Mouse (Mus musculus) CH12.LX (cell line): Measurements from ENCODE around the gene Dennd2d. TPM values are rescaled to one million over a fixed set of nuclear protein-coding genes. Genes with fewer than 3 reads are reported as not detected.

Experiments used
- DNase-seq: peaks from one replicate; pipeline ENCODE4 v3.0.0-alpha.2; 2013; ENCODE audit errors: extremely low read depth
- H3K27ac ChIP-seq: 2 replicates; pipeline ENCODE4 v1.5.1; 2012; ENCODE audit warnings: low read depth, mild to moderate bottlenecking, control low read depth, moderate library complexity; ENCODE audit not compliant: insufficient read depth
- H3K27me3 ChIP-seq: replicated peaks from 2 replicates; pipeline ENCODE3; 2012; ENCODE audit warnings: inconsistent platforms
- H3K36me3 ChIP-seq, 2 experiments: replicated peaks in 1 of 2; 2 replicates each; pipeline versions ENCODE3 to v1.6.1; 2012; ENCODE audit warnings: inconsistent platforms in 1 of 2, low read length in 1 of 2, mild to moderate bottlenecking in 1 of 2, mixed read lengths in 1 of 2, moderate library complexity in 1 of 2; ENCODE audit not compliant: control insufficient read depth in 1 of 2, insufficient read depth in 1 of 2
- H3K4me1 ChIP-seq, 2 experiments: 2 replicates each; pipeline ENCODE4 v1.6.1; 2012; ENCODE audit warnings: inconsistent platforms in 1 of 2, moderate library complexity in 1 of 2; ENCODE audit not compliant: insufficient read depth in 2 of 2, control insufficient read depth in 1 of 2
- H3K4me2 ChIP-seq: 2 replicates; pipeline ENCODE4 v1.6.1; 2012; ENCODE audit warnings: low read depth, mild to moderate bottlenecking, control low read depth; ENCODE audit not compliant: poor library complexity, insufficient read depth, severe bottlenecking
- H3K4me3 ChIP-seq, 3 experiments: fragments of 150-350 bp in 1 of 3; sonication (generic) in 1 of 3; replicated peaks in 1 of 3; 2 replicates each; pipeline versions ENCODE3 to v1.5.1; 2011 to 2012; ENCODE audit warnings: low read depth in 2 of 3, low read length in 2 of 3, mild to moderate bottlenecking in 2 of 3, moderate library complexity in 2 of 3, control low read depth in 1 of 3, improper control_type of control experiment in 1 of 3, inconsistent platforms in 1 of 3, mixed read lengths in 1 of 3; ENCODE audit not compliant: poor library complexity in 1 of 3
- H3K79me2 ChIP-seq: replicated peaks from 2 replicates; pipeline ENCODE4 v1.6.1; 2012; ENCODE audit warnings: mild to moderate bottlenecking, moderate library complexity; ENCODE audit not compliant: control insufficient read depth, poor library complexity, insufficient read depth, severe bottlenecking; ENCODE audit errors: extremely low read depth
- H3K9ac ChIP-seq: 2 replicates; pipeline ENCODE4 v1.6.1; 2012; ENCODE audit warnings: low read depth, mild to moderate bottlenecking, control low read depth, moderate library complexity; ENCODE audit not compliant: insufficient read depth
- H3K9me3 ChIP-seq: replicated peaks from 2 replicates; pipeline ENCODE3; 2012; ENCODE audit warnings: low read length, inconsistent platforms, mixed read lengths
- CHD2 ChIP-seq: IDR thresholded peaks from 2 replicates; pipeline ENCODE4 v1.6.1; 2011; ENCODE audit warnings: low read length, improper control_type of control experiment
- CTCF ChIP-seq, 2 experiments: IDR thresholded peaks in 1 of 2; conservative IDR thresholded peaks in 1 of 2; 2 replicates each; pipeline ENCODE4 v1.5.1; 2011 to 2012; ENCODE audit warnings: low read depth in 2 of 2, low read length in 2 of 2, improper control_type of control experiment in 1 of 2, inconsistent platforms in 1 of 2, mild to moderate bottlenecking in 1 of 2, moderate library complexity in 1 of 2
- E2F4 ChIP-seq: IDR thresholded peaks from 2 replicates; pipeline ENCODE4 v1.6.1; 2011; ENCODE audit warnings: low read depth, low read length, improper control_type of control experiment; ENCODE audit not compliant: insufficient replicate concordance
- ELF1 ChIP-seq: IDR thresholded peaks from 2 replicates; pipeline ENCODE4 v1.6.1; 2014; ENCODE audit warnings: low read depth, mild to moderate bottlenecking, inconsistent platforms, low read length, improper control_type of control experiment
- HCFC1 ChIP-seq: IDR thresholded peaks from 2 replicates; pipeline ENCODE4 v1.6.1; 2012; ENCODE audit warnings: low read depth, mild to moderate bottlenecking, inconsistent platforms, low read length, improper control_type of control experiment
- IRF4 ChIP-seq: IDR thresholded peaks from 2 replicates; pipeline ENCODE4 v1.6.1; 2014; ENCODE audit warnings: low read depth, mild to moderate bottlenecking, inconsistent platforms, low read length, improper control_type of control experiment
- KAT2A ChIP-seq: IDR thresholded peaks from 2 replicates; pipeline ENCODE4 v1.6.1; 2012; ENCODE audit warnings: low read length, improper control_type of control experiment, inconsistent platforms; ENCODE audit not compliant: insufficient replicate concordance
- MAFK ChIP-seq: IDR thresholded peaks from 2 replicates; pipeline ENCODE4 v1.6.1; 2011; ENCODE audit warnings: low read length, improper control_type of control experiment; ENCODE audit not compliant: insufficient replicate concordance
- MAX ChIP-seq: IDR thresholded peaks from 2 replicates; pipeline ENCODE4 v1.6.1; 2011; ENCODE audit warnings: low read length, improper control_type of control experiment
- MAZ ChIP-seq: IDR thresholded peaks from 2 replicates; pipeline ENCODE4 v1.6.1; 2012; ENCODE audit warnings: low read depth, mild to moderate bottlenecking, inconsistent platforms, low read length, improper control_type of control experiment, moderate library complexity
- MEF2A ChIP-seq: IDR thresholded peaks from 2 replicates; pipeline ENCODE4 v1.6.1; 2014; ENCODE audit warnings: low read depth, mild to moderate bottlenecking, inconsistent platforms, low read length, improper control_type of control experiment, borderline replicate concordance
- MYC ChIP-seq: IDR thresholded peaks from 2 replicates; pipeline ENCODE4 v1.6.1; 2011; ENCODE audit warnings: low read depth, mild to moderate bottlenecking, improper control_type of control experiment, low read length
- NRF1 ChIP-seq: IDR thresholded peaks from 2 replicates; pipeline ENCODE4 v1.6.1; 2014; ENCODE audit warnings: low read depth, mild to moderate bottlenecking, inconsistent platforms, low read length, improper control_type of control experiment, moderate library complexity
- RAD21 ChIP-seq: IDR thresholded peaks from 2 replicates; pipeline ENCODE4 v1.6.1; 2011; ENCODE audit warnings: low read depth, mild to moderate bottlenecking, low read length, improper control_type of control experiment, moderate library complexity
- RCOR1 ChIP-seq: conservative IDR thresholded peaks from 2 replicates; pipeline ENCODE4 v1.6.1; 2012; ENCODE audit warnings: low read depth, mild to moderate bottlenecking, inconsistent platforms, low read length, improper control_type of control experiment
- SIN3A ChIP-seq: IDR thresholded peaks from 2 replicates; pipeline ENCODE4 v1.6.1; 2012; ENCODE audit warnings: low read length, improper control_type of control experiment, inconsistent platforms
- SMC3 ChIP-seq: IDR thresholded peaks from 2 replicates; pipeline ENCODE4 v1.6.1; 2011; ENCODE audit warnings: low read depth, low read length, improper control_type of control experiment
- TBP ChIP-seq: conservative IDR thresholded peaks from 2 replicates; pipeline ENCODE4 v1.6.1; 2011; ENCODE audit warnings: low read depth, low read length, improper control_type of control experiment
- TCF12 ChIP-seq: IDR thresholded peaks from 2 replicates; pipeline ENCODE4 v1.6.1; 2014; ENCODE audit warnings: low read depth, mild to moderate bottlenecking, inconsistent platforms, low read length, improper control_type of control experiment
- UBTF ChIP-seq: IDR thresholded peaks from 2 replicates; pipeline ENCODE4 v1.6.1; 2012; ENCODE audit warnings: low read depth, mild to moderate bottlenecking, inconsistent platforms, low read length, improper control_type of control experiment, moderate library complexity
- USF1 ChIP-seq: IDR thresholded peaks from 2 replicates; pipeline ENCODE4 v1.6.1; 2014; ENCODE audit warnings: low read depth, mild to moderate bottlenecking, inconsistent platforms, low read length, improper control_type of control experiment
- USF2 ChIP-seq: conservative IDR thresholded peaks from 2 replicates; pipeline ENCODE4 v1.6.1; 2011; ENCODE audit warnings: low read depth, low read length, improper control_type of control experiment
- ZC3H11A ChIP-seq: IDR thresholded peaks from 2 replicates; pipeline ENCODE4 v1.6.1; 2012; ENCODE audit warnings: low read depth, mild to moderate bottlenecking, inconsistent platforms, low read length, improper control_type of control experiment
- ZKSCAN1 ChIP-seq: IDR thresholded peaks from 2 replicates; pipeline ENCODE4 v1.6.1; 2012; ENCODE audit warnings: low read depth, inconsistent platforms, low read length, improper control_type of control experiment, borderline replicate concordance
- ZMIZ1 ChIP-seq: IDR thresholded peaks from 2 replicates; pipeline ENCODE4 v1.6.1; 2012; ENCODE audit warnings: low read depth, mild to moderate bottlenecking, inconsistent platforms, low read length, improper control_type of control experiment
- ZNF384 ChIP-seq: IDR thresholded peaks from 2 replicates; pipeline ENCODE4 v1.6.1; 2012; ENCODE audit warnings: low read depth, low read length, improper control_type of control experiment, inconsistent platforms
- dilution Hi-C: fragments of 300-500 bp; cut with MboI; formaldehyde crosslinking; loops from 2 replicates; pipeline ENCODE4 v1.14.3; 2020; ENCODE audit warnings: low sequenced_read_pairs; ENCODE audit not compliant: extremely low pct_unique_long_range_greater_than_20kb, extremely low pct_ligation_motif_present
- in situ Hi-C: fragments of 300-500 bp; cut with MboI; formaldehyde crosslinking; loops from 3 replicates; pipeline ENCODE4 v1.14.3; 2019; ENCODE audit warnings: low sequenced_read_pairs, low pct_ligation_motif_present, low pct_unique_long_range_greater_than_20kb, mixed read lengths
- polyA plus RNA-seq: library from polyadenylated mRNA; unstranded; fragments of >175 nt; gene quantifications from 2 replicates; pipeline ENCODE4 v1.2.1, GENCODE M21; 2012; ENCODE audit warnings: low read depth; ENCODE audit not compliant: insufficient read length
- total RNA-seq, 2 experiments: library from RNA; depleted of rRNA; stranded (reverse); fragments of 300-350 nt in 1 of 2; fragments of >200 nt in 1 of 2; gene quantifications; 2 replicates each; pipeline ENCODE4 v1.2.3; 2012 to 2014

Gene Dennd2d
- total RNA-seq (2012; rRNA removed): 23.5 and 30.4 TPM in 2 replicates
- total RNA-seq (2014; rRNA removed): 39.3 and 39.8 TPM in 2 replicates
- polyA plus RNA-seq: 37.7 and 38.2 TPM in 2 replicates

DNA sequence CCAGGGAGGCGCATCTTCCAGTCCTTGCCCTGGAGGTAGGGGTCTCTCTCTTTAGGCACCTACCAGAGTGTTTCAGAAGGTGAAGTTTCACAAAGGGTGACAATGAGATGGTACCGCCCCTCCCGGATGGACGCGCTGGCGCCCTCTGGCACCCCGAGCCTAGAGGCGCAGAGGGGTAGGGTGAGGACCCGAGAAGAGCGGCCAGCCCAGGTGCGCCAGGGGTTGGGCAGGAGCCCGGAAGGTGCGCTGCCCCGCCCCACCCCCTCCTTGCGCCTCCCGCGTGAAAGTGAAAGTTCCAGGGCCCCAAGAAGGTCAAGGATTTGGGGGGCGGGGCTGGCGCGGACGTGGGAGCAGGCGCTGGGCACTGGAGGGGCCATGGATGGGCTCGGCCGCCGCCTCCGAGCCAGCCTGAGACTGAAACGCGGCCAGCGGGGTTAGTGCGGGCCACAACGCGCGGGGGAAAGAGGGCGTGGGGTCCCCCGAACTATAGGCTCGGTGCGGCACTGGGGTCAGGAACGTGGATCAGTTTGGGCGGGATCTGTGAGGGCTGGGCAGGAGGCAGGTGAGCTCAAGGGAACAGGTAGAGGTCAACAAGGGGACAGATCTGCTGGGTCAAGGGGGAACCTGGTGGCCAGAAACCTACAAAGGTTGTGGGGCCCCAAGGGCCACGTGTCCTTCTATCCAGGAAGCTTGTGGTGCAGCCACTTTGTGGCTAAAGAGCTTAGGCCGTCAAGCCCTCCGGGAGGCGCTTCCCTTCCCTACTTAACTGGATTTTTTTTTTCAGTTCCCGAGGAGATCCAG is at the start of gene Dennd2d:
Gene Dennd2d, plus strand, starts transcription at position 125 of the 801 bp plus-strand sequence.
- no peak for DNase-seq
- peak within 1 kb of the TSS; percentile 62 for H3K9ac ChIP-seq
- peaks cover 2 to 30% of the 10 kb centered on the region in 2 experiments; a peak in 2 of 4 replicates for H3K4me1 ChIP-seq
- H3K27me3 ChIP-seq: no peaks in the 10 kb centered on the region
- dilution Hi-C loops: no loop called here
- H3K9me3 ChIP-seq: no peaks in the 10 kb centered on the region
- H3K36me3 ChIP-seq: peaks cover 8 to 38% of the 10 kb centered on the region in 2 experiments
- in situ Hi-C loops: loop anchor here (25.0 kb wide), 1 partner anchor 405 kb away; no protein-coding TSS in a partner anchor
- H3K27ac ChIP-seq: peak within 1 kb of the TSS; percentile 33; the same call in 1 of the 2 replicates
- peak within 1 kb of the TSS; percentile 64 to 74 (median 70) for H3K4me3 ChIP-seq
- peaks cover 13% of the 10 kb centered on the region for H3K79me2 ChIP-seq
- peak within 1 kb of the TSS; percentile 96 for H3K4me2 ChIP-seq
- peak; percentile 39; the same call in 1 of the 2 replicates for TF ChIP-seq SIN3A
- TF ChIP-seq MAFK: no peak
- TF ChIP-seq ELF1: peak; percentile 57; the same call in 1 of the 2 replicates
- TF ChIP-seq UBTF: no peak
- no peak for TF ChIP-seq KAT2A
- peak; percentile 23; the same call in 1 of the 2 replicates for TF ChIP-seq TCF12
- no peak for TF ChIP-seq USF2
- no peak for TF ChIP-seq E2F4
- TF ChIP-seq MAZ: no peak; the same call in 1 of the 2 replicates
- peak; percentile 67 for TF ChIP-seq IRF4
- 0 out of 2 replicates have a peak, but pooled peaks have one; percentile 17 for TF ChIP-seq CHD2
- TF ChIP-seq RCOR1: no peak
- TF ChIP-seq MYC: peak; percentile 54; the same call in 1 of the 2 replicates
- TF ChIP-seq CTCF (conservative IDR thresholded peaks at IDR 0.05 in 1 of 2, IDR thresholded peaks at IDR 0.05 in 1 of 2; ENCODE audit: low read depth in 2 of 2, low read length in 2 of 2): peak in 1 of 2 experiments; percentile 48; a peak in 2 of 4 replicates
- peak; percentile 48 for TF ChIP-seq USF1
- TF ChIP-seq ZKSCAN1: no peak
- TF ChIP-seq MAX: peak; percentile 61; the same call in 1 of the 2 replicates
- TF ChIP-seq NRF1: 0 out of 2 replicates have a peak, but pooled peaks have one; percentile 10

DNA sequence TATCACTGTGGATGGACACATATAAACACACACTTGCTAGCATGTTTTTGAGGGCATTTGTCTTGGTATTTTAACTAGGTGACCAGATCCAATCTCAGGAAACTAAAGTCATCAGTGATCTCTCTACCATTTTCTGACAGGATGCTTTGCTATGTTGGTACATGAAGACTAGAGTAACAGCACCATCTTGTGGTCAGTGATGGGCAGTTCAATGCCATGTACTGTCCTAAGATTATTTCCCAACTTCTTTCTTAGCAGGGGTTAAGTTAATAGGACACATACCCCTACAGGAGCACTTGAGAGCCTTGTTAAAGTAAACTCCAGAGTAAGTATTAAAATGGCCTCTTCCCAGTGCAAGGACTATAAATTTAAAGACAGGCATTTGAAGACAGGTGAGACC is 33.6 kb upstream of the Dennd2d start:
- no peak overlapping the region for H3K9ac ChIP-seq
- H3K79me2 ChIP-seq: no peaks in the 10 kb centered on the region
- H3K9me3 ChIP-seq: no peaks in the 10 kb centered on the region
- H3K27ac ChIP-seq: no peak overlapping the region
- dilution Hi-C loops (no loop called here), in situ Hi-C loops (loop anchor here (10.0 kb wide), 1 partner anchor 774 kb away; no protein-coding TSS in a partner anchor)
- H3K4me1 ChIP-seq: peaks cover 0 to 13% of the 10 kb centered on the region in 2 experiments; a peak in 2 of 4 replicates
- no peak overlapping the region for H3K4me3 ChIP-seq
- no peaks in the 10 kb centered on the region for H3K36me3 ChIP-seq
- peak overlapping the region; percentile 16; the same call in 1 of the 2 replicates for H3K4me2 ChIP-seq
- TF ChIP-seq SMC3: peak; percentile 86
- peak; percentile 98 for TF ChIP-seq RAD21
- TF ChIP-seq ZNF384: no peak
- TF ChIP-seq HCFC1: no peak
- no peak for TF ChIP-seq TBP
- peak; percentile 78 to 89 for TF ChIP-seq CTCF (conservative IDR thresholded peaks at IDR 0.05 in 1 of 2, IDR thresholded peaks at IDR 0.05 in 1 of 2; ENCODE audit: low read depth in 2 of 2, low read length in 2 of 2)
- TF ChIP-seq ZMIZ1: no peak
- TF ChIP-seq ELF1: no peak
- 0 out of 2 replicates have a peak, but pooled peaks have one; percentile 16 for TF ChIP-seq MEF2A
- TF ChIP-seq RCOR1: no peak
- 0 out of 2 replicates have a peak, but pooled peaks have one; percentile 34 for TF ChIP-seq SIN3A
- no peak for TF ChIP-seq MYC
- TF ChIP-seq ZC3H11A: peak; percentile 72
- H3K27me3 ChIP-seq: peaks cover 2% of the 10 kb centered on the region
- peak; percentile 77 for DNase-seq
